Mouse (Mus musculus): ENCODE results near the gene Fxyd2. TPM values are rescaled to one million over a fixed set of nuclear protein-coding genes. Genes with fewer than 3 reads are reported as not detected.

Fxyd2 gene
- polyA plus RNA-seq, 1 experiment from 2014 or later = 1.2 TPM

DNA sequence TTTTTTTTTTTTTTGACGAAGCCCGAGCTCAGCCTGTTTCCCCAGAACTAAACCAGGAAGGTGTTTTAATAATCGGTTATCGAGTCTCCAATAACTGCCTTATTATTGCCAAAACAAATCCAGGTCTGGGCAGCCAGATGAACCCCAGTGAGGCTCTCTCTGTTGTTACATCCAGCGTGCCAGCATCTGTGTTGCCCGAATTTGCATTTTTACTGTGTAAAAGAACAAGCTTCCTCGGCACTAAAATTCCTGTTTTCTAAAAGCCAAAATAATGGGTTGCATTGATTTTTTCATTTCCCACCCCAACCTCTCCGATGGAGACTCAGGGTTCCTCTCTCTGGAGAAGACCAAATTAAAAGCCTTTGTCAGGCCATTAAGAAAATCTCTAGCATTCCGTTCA, 33.6 kb downstream of the Fxyd2 start:
- H3K9ac ChIP-seq (ENCODE audit: low read depth, low read length) = no peak overlapping the region
- ATAC-seq = no peak
- no peaks in the 10 kb centered on the region for H3K36me3 ChIP-seq (ENCODE audit: control insufficient read depth, insufficient read depth)
- no peaks in the 10 kb centered on the region for H3K9me3 ChIP-seq (ENCODE audit: control insufficient read depth)
- no peak overlapping the region for H3K4me2 ChIP-seq (replicated peaks; ENCODE audit: low read depth)
- WGBS = 85% methylated on average over 9 of the region's 9 CpGs
- no peak overlapping the region for H3K27ac ChIP-seq (ENCODE audit: low read depth, low read length)
- TF ChIP-seq CTCF (IDR thresholded peaks at IDR 0.05; ENCODE audit: low read depth) = no peak
- no peaks in the 10 kb centered on the region for H3K4me1 ChIP-seq (replicated peaks; ENCODE audit: control insufficient read depth, insufficient read depth, low read length)
- H3K4me3 ChIP-seq (ENCODE audit: low read depth, low read length) = no peak overlapping the region
- peaks cover 44% of the 10 kb centered on the region for H3K27me3 ChIP-seq (replicated peaks; ENCODE audit: control insufficient read depth, insufficient read depth, low read length)

DNA sequence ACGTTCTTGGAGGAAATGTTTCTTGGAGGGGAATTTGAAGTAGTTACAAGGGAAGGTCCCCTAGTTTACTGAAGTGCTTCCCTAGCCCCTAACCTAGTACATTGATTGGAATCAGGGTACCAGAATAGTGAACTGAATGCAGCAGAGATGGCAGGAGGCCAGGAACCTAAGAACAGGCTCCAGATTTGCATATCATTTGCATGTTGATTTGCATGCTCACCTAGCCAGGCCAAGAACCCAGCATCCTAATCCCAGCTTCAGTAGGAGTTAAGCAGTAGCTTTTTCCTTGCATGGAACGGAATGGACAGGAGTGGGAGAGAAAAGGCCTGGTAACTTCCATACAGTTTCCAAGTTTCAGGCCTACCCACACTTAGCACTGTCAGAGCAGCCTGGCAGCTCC, 34.7 kb downstream of the Fxyd2 start:
- Histone ChIP-seq H3K27me3 (replicated peaks; ENCODE audit: control insufficient read depth, insufficient read depth, low read length) (peaks cover 39% of the 10 kb centered on the region), H3K36me3 (ENCODE audit: control insufficient read depth, insufficient read depth) (no peaks in the 10 kb centered on the region), H3K9me3 (ENCODE audit: control insufficient read depth) (no peaks in the 10 kb centered on the region), H3K27ac (ENCODE audit: low read depth, low read length) (no peak overlapping the region), H3K4me2 (replicated peaks; ENCODE audit: low read depth) (no peak overlapping the region), H3K9ac (ENCODE audit: low read depth, low read length) (no peak overlapping the region), H3K4me3 (ENCODE audit: low read depth, low read length) (no peak overlapping the region), H3K4me1 (replicated peaks; ENCODE audit: control insufficient read depth, insufficient read depth, low read length) (no peaks in the 10 kb centered on the region)
- TF ChIP-seq CTCF (IDR thresholded peaks at IDR 0.05; ENCODE audit: low read depth) = no peak
- ATAC-seq = no peak
- 78% methylated on average over 2 of the region's 2 CpGs for WGBS

DNA sequence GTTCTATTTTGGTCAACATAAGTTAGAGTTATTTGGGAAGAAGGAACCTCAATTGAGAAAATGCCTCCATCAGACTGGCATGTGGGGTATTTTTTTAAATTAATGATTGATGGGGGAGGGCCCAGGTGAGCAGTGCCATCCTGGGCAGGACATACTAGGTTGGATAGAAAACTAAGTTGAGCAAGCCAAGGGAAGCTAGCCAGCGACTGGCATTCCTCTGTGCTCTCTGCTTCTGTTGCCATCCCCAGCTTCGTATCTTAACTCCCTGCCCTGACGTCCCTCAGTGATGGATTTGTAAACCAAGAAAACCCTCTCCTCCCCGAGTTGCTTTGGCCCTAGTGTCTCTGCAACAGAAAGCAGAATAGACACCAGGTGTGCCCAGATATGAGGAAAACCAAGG, 39.6 kb downstream of the Fxyd2 start:
- no peak overlapping the region for H3K27ac ChIP-seq (ENCODE audit: low read depth, low read length)
- no peak for TF ChIP-seq CTCF (IDR thresholded peaks at IDR 0.05; ENCODE audit: low read depth)
- 0 out of 2 replicates have a peak, but pooled peaks cover 3% of the 10 kb centered on the region for H3K4me1 ChIP-seq (replicated peaks; ENCODE audit: control insufficient read depth, insufficient read depth, low read length)
- no peak overlapping the region for H3K4me3 ChIP-seq (ENCODE audit: low read depth, low read length)
- H3K4me2 ChIP-seq (replicated peaks; ENCODE audit: low read depth) = no peak overlapping the region
- no peak for ATAC-seq
- H3K9ac ChIP-seq (ENCODE audit: low read depth, low read length) = no peak overlapping the region
- H3K9me3 ChIP-seq (ENCODE audit: control insufficient read depth) = no peaks in the 10 kb centered on the region
- H3K27me3 ChIP-seq (replicated peaks; ENCODE audit: control insufficient read depth, insufficient read depth, low read length) = no peaks in the 10 kb centered on the region
- 70% methylated on average over 4 of the region's 4 CpGs for WGBS
- H3K36me3 ChIP-seq (ENCODE audit: control insufficient read depth, insufficient read depth) = no peaks in the 10 kb centered on the region

DNA sequence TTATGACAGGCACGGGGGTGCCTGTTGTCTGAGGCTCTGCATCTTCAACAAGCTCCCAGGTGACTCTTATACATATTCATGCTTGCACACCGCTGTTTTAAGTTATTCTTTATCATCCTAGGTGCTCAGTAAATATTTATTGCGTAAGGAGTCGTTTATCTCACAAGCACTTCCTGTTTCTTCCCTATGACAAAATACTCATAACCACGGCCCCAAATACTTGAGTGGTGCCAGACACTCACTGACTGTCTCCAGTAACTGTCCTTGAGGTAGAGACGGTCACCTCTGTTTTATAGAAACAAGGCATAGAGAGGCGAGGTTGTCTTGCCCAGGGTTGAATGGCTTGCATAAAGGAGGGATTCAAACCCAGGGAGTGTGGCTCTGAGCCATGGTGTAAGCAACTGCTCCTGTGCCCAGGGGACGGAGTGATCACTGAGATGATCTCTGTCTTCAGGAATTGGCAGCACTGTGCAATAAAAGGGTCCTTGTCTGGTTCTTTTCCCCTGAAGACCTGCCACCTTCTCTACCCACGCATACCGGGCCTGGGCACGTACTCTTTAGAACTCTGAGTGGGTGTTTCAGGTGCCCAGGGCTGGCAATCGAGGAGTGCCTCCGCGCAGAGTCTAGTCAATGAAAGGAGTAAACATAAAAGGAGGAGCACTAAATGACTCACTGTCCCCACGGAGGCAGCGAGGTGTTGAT, 40.8 kb downstream of the Fxyd2 start:
- Histone ChIP-seq H3K27ac (ENCODE audit: low read depth, low read length) (no peak overlapping the region), H3K27me3 (replicated peaks; ENCODE audit: control insufficient read depth, insufficient read depth, low read length) (no peaks in the 10 kb centered on the region), H3K9ac (ENCODE audit: low read depth, low read length) (no peak overlapping the region), H3K36me3 (ENCODE audit: control insufficient read depth, insufficient read depth) (no peaks in the 10 kb centered on the region), H3K9me3 (ENCODE audit: control insufficient read depth) (no peaks in the 10 kb centered on the region), H3K4me2 (replicated peaks; ENCODE audit: low read depth) (no peak overlapping the region), H3K4me3 (ENCODE audit: low read depth, low read length) (no peak overlapping the region), H3K4me1 (replicated peaks; ENCODE audit: control insufficient read depth, insufficient read depth, low read length) (0 out of 2 replicates have a peak, but pooled peaks cover 3% of the 10 kb centered on the region)
- ATAC-seq = no peak
- no peak for TF ChIP-seq CTCF (IDR thresholded peaks at IDR 0.05; ENCODE audit: low read depth)
- 63% methylated on average over 16 of the region's 16 CpGs for WGBS

DNA sequence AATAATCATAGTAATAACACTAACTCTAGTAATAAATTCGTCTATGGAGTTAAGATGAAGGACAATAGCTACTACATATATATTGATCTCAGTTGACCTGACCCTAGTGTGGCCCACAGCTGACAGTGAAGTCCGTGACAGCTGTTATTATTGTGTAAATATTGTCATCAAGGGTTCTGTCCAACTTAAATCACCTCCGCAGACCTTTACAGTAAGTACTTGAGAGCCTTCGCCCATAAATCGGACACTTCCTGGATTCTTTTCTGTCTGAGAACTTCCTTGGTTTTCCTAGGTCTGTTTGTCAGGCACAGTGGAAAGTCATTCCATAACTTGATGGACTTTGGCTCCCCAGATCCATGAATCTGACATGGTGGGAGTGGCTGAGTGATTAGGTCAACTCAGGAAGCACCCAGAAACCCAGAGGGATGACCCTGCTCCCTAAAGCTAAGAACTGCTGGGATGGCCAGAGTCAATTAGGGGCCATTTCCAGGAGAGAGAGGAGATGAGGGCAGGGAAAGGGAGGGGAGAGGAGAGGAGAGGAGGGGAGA, 44.9 kb downstream of the Fxyd2 start:
- no peaks in the 10 kb centered on the region for H3K9me3 ChIP-seq (ENCODE audit: control insufficient read depth)
- peak; percentile 71 for ATAC-seq
- H3K4me2 ChIP-seq (replicated peaks; ENCODE audit: low read depth) = no peak overlapping the region
- no peak overlapping the region; the same call in 1 of the 2 replicates for H3K27ac ChIP-seq (ENCODE audit: low read depth, low read length)
- no peak overlapping the region for H3K4me3 ChIP-seq (ENCODE audit: low read depth, low read length)
- 19% methylated on average over 5 of the region's 5 CpGs for WGBS
- no peaks in the 10 kb centered on the region for H3K36me3 ChIP-seq (ENCODE audit: control insufficient read depth, insufficient read depth)
- H3K27me3 ChIP-seq (replicated peaks; ENCODE audit: control insufficient read depth, insufficient read depth, low read length) = no peaks in the 10 kb centered on the region
- H3K4me1 ChIP-seq (replicated peaks; ENCODE audit: control insufficient read depth, insufficient read depth, low read length) = 0 out of 2 replicates have a peak, but pooled peaks cover 3% of the 10 kb centered on the region
- no peak for TF ChIP-seq CTCF (IDR thresholded peaks at IDR 0.05; ENCODE audit: low read depth)
- H3K9ac ChIP-seq (ENCODE audit: low read depth, low read length) = no peak overlapping the region

DNA sequence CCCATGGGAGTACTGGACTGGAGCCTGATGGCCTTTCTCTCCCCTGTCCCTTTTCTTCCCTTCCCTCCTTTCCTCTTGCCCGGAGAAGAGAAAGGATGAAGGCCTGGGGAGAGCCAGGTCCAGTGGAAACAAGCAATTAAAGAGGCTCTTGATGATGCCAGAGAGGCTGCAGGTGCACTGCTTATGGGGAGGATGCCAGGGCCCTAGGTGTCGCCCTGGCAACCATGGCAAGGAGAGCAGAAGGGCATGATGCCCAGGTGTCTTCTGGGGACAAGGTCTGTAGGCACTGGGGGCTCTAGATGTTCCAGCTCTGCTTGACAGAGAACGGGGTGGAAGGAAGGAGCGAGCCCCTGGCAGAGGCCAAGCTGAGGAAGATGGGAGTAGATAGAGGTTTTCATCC, 50.2 kb downstream of the Fxyd2 start:
- no peak overlapping the region for H3K27ac ChIP-seq (ENCODE audit: low read depth, low read length)
- H3K9ac ChIP-seq (ENCODE audit: low read depth, low read length) = no peak overlapping the region
- no peaks in the 10 kb centered on the region for H3K36me3 ChIP-seq (ENCODE audit: control insufficient read depth, insufficient read depth)
- H3K9me3 ChIP-seq (ENCODE audit: control insufficient read depth) = no peaks in the 10 kb centered on the region
- ATAC-seq = no peak
- H3K4me2 ChIP-seq (replicated peaks; ENCODE audit: low read depth) = no peak overlapping the region
- H3K4me1 ChIP-seq (replicated peaks; ENCODE audit: control insufficient read depth, insufficient read depth, low read length) = no peaks in the 10 kb centered on the region
- TF ChIP-seq CTCF (IDR thresholded peaks at IDR 0.05; ENCODE audit: low read depth) = no peak
- WGBS = 92% methylated on average over 4 of the region's 4 CpGs
- no peak overlapping the region for H3K4me3 ChIP-seq (ENCODE audit: low read depth, low read length)
- H3K27me3 ChIP-seq (replicated peaks; ENCODE audit: control insufficient read depth, insufficient read depth, low read length) = no peaks in the 10 kb centered on the region

All from intestine, postnatal 0 days (tissue).